Mouse (Mus musculus) limb, embryonic 12.5 days (tissue): Measurements from ENCODE around the gene Clns1a. TPM values are rescaled to one million over a fixed set of nuclear protein-coding genes. Genes with fewer than 3 reads are reported as not detected.

Experiments used
- ATAC-seq: fragments of 200-750 bp; cut with Nextera tagmentation; 2 replicates; pipeline ENCODE4 v1.8.0; 2017; ENCODE audit warnings: low read depth, moderate TSS enrichment; ENCODE audit not compliant: insufficient number of reproducible peaks, insufficient read depth, low FRiP score, low TSS enrichment
- H3K27ac ChIP-seq: fragments of 300-500 bp; sonication (generic); 2 replicates; pipeline ENCODE4 v1.5.1; 2016; ENCODE audit warnings: mild to moderate bottlenecking, moderate library complexity
- H3K27me3 ChIP-seq: fragments of 300-500 bp; sonication (generic); 2 replicates; pipeline ENCODE4 v1.6.1; 2016; ENCODE audit warnings: mild to moderate bottlenecking, moderate library complexity
- H3K36me3 ChIP-seq: fragments of 300-500 bp; sonication (generic); 2 replicates; pipeline ENCODE4 v1.6.1; 2016; ENCODE audit warnings: mild to moderate bottlenecking, moderate library complexity
- H3K4me1 ChIP-seq: fragments of 300-500 bp; sonication (generic); replicated peaks from 2 replicates; pipeline ENCODE4 v1.6.1; 2016
- H3K4me2 ChIP-seq: fragments of 300-500 bp; sonication (generic); 2 replicates; pipeline ENCODE4 v1.6.1; 2016; ENCODE audit warnings: mild to moderate bottlenecking, moderate library complexity
- H3K4me3 ChIP-seq: fragments of 300-500 bp; sonication (generic); replicated peaks from 2 replicates; pipeline ENCODE4 v1.5.1; 2016; ENCODE audit warnings: mild to moderate bottlenecking
- H3K9ac ChIP-seq: fragments of 300-500 bp; sonication (generic); replicated peaks from 2 replicates; pipeline ENCODE4 v1.6.1; 2016; ENCODE audit warnings: mild to moderate bottlenecking, moderate library complexity
- H3K9me3 ChIP-seq: fragments of 300-500 bp; sonication (generic); 2 replicates; pipeline ENCODE4 v1.6.1; 2016; ENCODE audit warnings: mild to moderate bottlenecking, moderate library complexity
- WGBS: fragments of 180-500 bp; shearing (Covaris S2); methylation state at CpG from one replicate; pipeline ENCODE4 v1.1.7; 2016; 5-methylcytosine and 5-hydroxymethylcytosine counted together
- polyA plus RNA-seq: library from polyadenylated mRNA; unstranded; fragments of >200 nt; fragmentation: Nextera tagmentation; extraction: Ambion mirVana; gene quantifications from 2 replicates; pipeline ENCODE4 v1.2.1, GENCODE M21; 2016

Gene Clns1a
- polyA plus RNA-seq, 1 experiment from 2014 or later = 240 TPM

DNA sequence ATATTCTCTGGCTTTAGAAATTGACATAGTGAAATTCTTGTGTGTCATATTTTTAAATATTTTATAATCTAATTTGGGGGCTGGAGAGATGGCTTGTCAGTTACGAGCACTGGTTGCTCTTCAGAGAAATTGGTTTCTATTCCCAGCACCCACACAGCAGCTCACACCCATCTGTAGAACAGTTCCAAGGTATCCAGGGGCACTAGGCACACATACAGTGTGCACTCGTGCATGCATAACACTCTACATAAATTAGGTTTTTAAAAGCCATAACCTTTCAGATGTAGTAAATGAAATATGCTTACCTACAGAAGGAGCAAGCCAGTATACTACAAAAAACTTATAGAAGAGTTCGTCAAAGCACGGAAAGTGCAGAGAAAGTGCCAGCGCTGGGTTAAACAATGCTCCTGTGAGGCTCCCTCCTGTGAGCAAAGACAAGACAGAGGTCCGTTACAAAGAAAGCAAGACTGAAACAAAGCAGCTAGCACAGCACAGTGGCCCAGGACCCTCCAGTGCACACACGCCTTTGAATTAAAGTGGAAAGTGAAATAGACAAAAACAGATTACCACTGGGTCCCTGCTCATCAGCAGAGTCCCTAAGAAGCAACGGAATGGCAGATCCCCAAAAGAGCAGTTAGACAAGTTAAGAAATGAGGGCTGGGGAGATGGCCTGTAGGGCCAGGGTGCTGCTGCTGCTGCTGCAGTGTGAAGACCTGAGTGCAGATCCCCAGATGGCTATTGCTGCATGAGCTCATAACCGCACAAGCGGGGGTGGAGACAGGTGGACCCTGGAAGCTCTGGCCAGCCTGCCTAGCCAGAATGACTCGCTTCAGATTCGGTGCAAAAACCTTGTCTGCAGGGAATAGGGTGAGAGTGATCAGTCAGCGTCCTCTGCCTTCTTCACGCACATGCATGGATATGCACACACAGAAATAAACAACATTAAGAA, 32.5 kb downstream of the Clns1a start:
- no peak for ATAC-seq

DNA sequence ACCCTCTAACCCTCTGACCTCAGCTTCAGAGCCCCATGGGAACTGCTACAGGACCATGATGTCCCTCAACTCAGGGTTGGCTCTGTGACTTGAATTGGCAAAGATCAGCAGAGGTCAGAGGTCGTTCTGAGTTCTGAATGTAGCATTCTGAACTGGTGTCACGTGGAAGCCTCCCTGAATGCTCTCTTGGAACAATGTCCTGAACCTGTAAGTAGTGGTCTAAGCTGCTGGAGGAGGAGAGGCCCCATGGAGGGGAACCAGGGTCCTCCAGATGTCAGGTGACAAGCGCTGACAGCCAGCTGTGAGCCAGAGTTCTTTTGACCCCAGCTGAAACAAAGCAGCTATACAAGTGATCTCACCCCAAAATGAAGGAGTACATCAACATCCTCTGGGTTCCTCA, 34.0 kb downstream of the Clns1a start:
- H3K4me3 ChIP-seq = no peak overlapping the region
- no peaks in the 10 kb centered on the region for H3K9me3 ChIP-seq
- WGBS = 82% methylated on average over 3 of the region's 3 CpGs
- H3K9ac ChIP-seq = no peak overlapping the region
- no peak overlapping the region for H3K4me2 ChIP-seq
- H3K4me1 ChIP-seq = no peaks in the 10 kb centered on the region
- H3K27ac ChIP-seq = no peak overlapping the region
- no peaks in the 10 kb centered on the region for H3K27me3 ChIP-seq
- no peak for ATAC-seq
- peaks cover 18% of the 10 kb centered on the region for H3K36me3 ChIP-seq

More for the DNA sequence above, 32.5 kb downstream of the Clns1a start:
- Histone ChIP-seq H3K4me3 (no peak overlapping the region), H3K27ac (no peak overlapping the region), H3K36me3 (peaks cover 22% of the 10 kb centered on the region), H3K4me1 (no peaks in the 10 kb centered on the region), H3K4me2 (no peak overlapping the region), H3K9me3 (no peaks in the 10 kb centered on the region), H3K9ac (no peak overlapping the region), H3K27me3 (no peaks in the 10 kb centered on the region)
- WGBS = 75% methylated on average over 14 of the region's 14 CpGs

DNA sequence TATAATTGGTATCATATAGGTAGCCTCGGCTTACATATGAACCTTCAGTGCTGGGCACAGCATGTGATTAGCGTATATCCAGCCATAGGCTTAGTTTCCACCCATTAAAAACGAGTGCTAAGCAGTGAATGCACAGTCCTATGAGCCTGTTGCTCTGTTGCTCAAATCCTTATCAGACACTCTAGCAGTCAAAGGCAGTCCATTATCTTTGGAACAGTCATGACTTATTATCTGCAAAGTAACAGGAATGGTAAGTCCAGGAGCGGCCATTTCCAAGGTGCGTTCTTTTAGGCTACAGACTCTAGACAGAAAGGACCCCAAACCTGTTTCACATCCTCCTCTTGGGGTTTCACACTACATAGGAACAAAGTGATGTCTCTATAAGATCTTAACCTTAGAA, 37.2 kb downstream of the Clns1a start:
- Histone ChIP-seq H3K4me1 (peaks cover 15% of the 10 kb centered on the region), H3K36me3 (no peaks in the 10 kb centered on the region), H3K4me2 (no peak overlapping the region), H3K27ac (no peak overlapping the region), H3K27me3 (peaks cover 10% of the 10 kb centered on the region), H3K4me3 (no peak overlapping the region), H3K9ac (no peak overlapping the region), H3K9me3 (no peaks in the 10 kb centered on the region)
- no peak for ATAC-seq
- WGBS = 88% methylated on average over 5 of the region's 5 CpGs

DNA sequence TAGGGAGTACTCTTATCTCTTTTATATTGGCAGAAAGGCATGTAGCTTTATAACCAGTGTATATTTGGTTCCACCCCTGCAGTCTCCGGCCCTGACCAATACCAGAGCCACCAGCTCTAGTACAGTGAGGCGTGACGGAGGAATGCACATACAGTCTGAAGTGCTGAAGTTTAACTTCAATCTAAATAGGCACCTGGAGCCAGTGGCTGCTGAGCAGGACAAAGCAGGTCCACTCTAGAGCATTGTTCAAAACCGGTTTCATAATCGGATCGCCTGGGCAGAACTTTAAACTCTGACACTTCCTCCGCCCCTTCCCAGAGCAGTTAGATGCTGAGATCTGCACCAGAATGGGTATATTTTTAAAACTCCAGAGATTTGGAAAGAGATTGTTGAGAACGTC, 38.6 kb downstream of the Clns1a start:
- H3K9me3 ChIP-seq = no peaks in the 10 kb centered on the region
- H3K4me3 ChIP-seq = no peak overlapping the region
- H3K4me1 ChIP-seq = peaks cover 15% of the 10 kb centered on the region
- 86% methylated on average over 8 of the region's 8 CpGs for WGBS
- no peaks in the 10 kb centered on the region for H3K36me3 ChIP-seq
- no peak overlapping the region for H3K4me2 ChIP-seq
- ATAC-seq = no peak
- H3K9ac ChIP-seq = no peak overlapping the region
- H3K27ac ChIP-seq = no peak overlapping the region
- peaks cover 10% of the 10 kb centered on the region for H3K27me3 ChIP-seq

DNA sequence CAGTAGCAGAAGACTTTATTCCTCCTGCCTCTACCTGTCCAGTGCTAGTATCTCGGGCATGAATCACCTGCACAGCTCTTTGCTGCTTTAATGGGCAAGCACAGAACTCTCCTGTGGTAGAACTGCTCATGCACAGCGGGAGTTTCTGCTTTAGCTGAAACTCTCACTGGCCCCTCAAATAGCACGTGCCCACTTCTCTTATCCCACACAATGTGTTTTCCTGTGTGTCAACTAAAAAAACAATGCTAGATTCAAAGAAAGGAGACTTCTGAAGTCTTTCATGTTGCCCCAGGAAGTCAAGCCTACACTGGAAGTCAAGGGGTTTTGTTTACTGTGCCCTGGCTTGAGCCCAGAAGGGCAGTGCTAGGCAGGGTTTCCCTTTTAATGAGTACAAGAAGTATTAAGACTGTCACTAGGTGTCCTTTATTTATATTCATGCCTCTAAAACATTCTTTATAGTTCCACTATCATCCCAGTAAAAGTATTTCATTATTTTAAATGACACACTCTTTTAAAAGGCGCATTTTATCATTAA, 39.5 kb downstream of the Clns1a start:
- H3K27ac ChIP-seq = no peak overlapping the region
- H3K4me2 ChIP-seq = no peak overlapping the region
- 51% methylated on average over 4 of the region's 4 CpGs for WGBS
- H3K4me3 ChIP-seq = no peak overlapping the region
- no peak for ATAC-seq
- H3K9ac ChIP-seq = no peak overlapping the region
- H3K4me1 ChIP-seq = peaks cover 15% of the 10 kb centered on the region
- H3K27me3 ChIP-seq = peaks cover 10% of the 10 kb centered on the region
- H3K9me3 ChIP-seq = no peaks in the 10 kb centered on the region
- no peaks in the 10 kb centered on the region for H3K36me3 ChIP-seq

DNA sequence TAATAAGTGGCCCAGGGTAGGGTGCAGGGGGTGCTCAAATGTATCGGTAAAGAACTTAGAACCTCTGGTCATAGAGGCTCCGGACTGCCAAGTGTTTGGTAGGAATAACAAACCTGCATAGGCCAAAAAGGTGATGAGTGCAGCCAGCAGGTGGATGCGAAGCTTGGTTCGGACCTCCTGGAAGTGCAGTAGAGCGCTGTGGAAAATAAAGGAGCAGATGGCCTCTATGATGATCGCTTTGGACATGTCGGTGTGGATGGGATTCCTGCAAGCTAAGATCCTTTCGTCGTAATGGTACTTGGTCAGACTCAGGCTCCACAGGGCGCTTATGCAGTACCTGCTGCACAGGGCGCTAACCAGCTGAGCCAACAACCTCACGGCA, 40.8 kb downstream of the Clns1a start:
- Histone ChIP-seq H3K27ac (no peak overlapping the region), H3K9me3 (no peaks in the 10 kb centered on the region), H3K4me3 (peak overlapping the region; percentile 65), H3K4me1 (peaks cover 15% of the 10 kb centered on the region), H3K36me3 (no peaks in the 10 kb centered on the region), H3K4me2 (peak overlapping the region; percentile 90), H3K27me3 (peaks cover 10% of the 10 kb centered on the region), H3K9ac (peak overlapping the region; percentile 63)
- 10% methylated on average over 12 of the region's 12 CpGs for WGBS
- no peak; the same call in 1 of the 2 replicates for ATAC-seq

DNA sequence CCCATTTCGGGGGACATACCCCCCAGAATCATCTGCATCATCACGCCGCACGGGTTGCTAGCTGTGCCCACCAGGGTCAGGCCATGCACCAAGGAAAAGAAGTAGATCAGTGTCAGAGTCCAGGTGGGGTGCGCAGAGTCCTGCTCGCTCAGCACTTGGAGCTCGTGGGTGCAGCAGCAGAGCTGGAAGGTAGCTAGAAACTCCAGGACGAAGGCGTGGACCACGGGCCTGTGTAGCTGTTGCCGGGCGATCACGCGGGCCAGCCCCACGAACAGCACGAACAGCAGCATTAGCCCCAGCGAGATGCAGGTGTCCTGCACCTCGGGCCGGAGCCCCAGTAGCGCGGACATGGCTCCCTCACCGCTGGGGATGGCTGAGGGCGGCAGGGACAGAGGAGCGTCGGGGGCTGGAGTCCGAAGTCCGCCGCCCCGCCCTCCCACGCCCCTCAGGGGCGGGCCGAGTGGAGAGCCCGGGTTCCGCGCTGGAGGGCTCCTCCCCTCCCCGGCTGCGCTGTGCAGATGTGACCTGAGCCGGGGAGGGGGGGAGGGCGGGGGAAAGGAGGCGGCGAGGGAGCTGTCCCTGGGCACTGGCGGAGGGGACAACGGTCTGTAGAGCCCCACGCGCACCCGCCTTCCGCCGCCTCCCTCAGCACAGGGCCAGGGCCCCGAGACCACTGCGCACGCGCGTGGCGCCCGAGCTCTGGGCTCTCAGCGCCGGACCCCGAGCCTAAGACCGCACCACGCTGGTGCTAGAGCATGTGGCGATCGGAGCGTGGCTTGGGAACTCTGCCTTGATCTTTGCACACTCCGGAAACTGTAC, 41.4 kb downstream of the Clns1a start, which contains the start of gene Aqp11:
Gene Aqp11 (minus strand): TSS at position 652 of the 819 bp plus-strand sequence.
- H3K9ac ChIP-seq = peak within 1 kb of the TSS; percentile 63
- under 1% methylated on average over 59 of the region's 64 CpGs for WGBS
- H3K4me2 ChIP-seq = peak within 1 kb of the TSS; percentile 90
- H3K27me3 ChIP-seq = peaks cover 10% of the 10 kb centered on the region
- ATAC-seq = peak; percentile 97
- no peak within 1 kb of the TSS for H3K27ac ChIP-seq
- peaks cover 15% of the 10 kb centered on the region for H3K4me1 ChIP-seq
- no peaks in the 10 kb centered on the region for H3K36me3 ChIP-seq
- H3K4me3 ChIP-seq = peak within 1 kb of the TSS; percentile 65
- no peaks in the 10 kb centered on the region for H3K9me3 ChIP-seq

DNA sequence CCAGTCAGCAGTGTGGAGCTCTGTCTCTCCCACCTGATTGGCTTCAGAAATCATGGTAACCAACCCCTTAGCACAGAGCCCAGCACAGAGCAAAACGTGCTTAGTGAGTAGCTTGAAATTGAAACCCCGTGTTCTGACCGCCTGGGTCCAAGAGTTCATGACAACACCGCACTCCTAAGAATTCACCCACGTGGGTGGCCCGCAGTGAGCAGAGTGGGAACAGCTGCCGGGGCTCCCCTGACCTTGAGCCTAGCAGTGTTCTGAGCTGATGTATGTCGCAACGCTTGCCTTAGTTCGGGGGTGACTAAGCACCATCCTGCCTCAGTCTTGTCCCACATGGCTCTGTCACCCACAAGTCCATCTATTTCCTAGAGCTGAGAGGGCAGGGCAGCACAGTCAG, 44.5 kb downstream of the Clns1a start:
- Histone ChIP-seq H3K36me3 (no peaks in the 10 kb centered on the region), H3K4me2 (no peak overlapping the region), H3K4me3 (no peak overlapping the region), H3K27ac (no peak overlapping the region), H3K9ac (no peak overlapping the region), H3K9me3 (no peaks in the 10 kb centered on the region), H3K27me3 (peaks cover 10% of the 10 kb centered on the region), H3K4me1 (peaks cover 12% of the 10 kb centered on the region)
- WGBS = 55% methylated on average over 10 of the region's 10 CpGs
- no peak for ATAC-seq

DNA sequence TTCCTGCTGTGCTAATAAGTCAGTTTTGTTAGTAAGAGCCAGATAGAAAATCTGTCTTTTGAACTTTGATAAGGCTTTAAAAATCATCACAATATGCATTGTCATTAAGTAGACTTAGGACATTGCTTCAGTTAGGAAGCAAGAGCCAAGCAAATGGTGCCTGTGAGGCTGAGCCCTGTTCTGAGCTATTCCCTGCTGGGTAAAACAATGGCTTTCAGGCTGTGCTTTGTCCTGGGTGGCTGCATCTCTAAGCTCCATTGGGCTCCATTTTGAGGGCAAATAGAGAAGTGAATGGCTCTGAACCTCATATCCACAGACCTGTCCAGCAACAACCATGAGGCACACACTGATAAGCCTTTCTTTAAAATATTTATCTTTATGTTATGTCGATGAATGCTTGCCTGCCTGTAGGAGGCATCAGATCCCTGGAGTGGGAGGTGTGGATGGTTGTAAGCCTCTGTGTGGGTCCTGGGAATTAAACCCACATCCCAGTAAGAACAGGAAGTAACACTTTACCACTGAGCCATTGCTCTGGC, 45.4 kb downstream of the Clns1a start:
- WGBS = 50% methylated on average over 1 of the region's 1 CpGs
- no peak overlapping the region for H3K4me3 ChIP-seq
- H3K9ac ChIP-seq = no peak overlapping the region
- H3K4me2 ChIP-seq = no peak overlapping the region
- peaks cover 8% of the 10 kb centered on the region for H3K27me3 ChIP-seq
- ATAC-seq = no peak
- H3K27ac ChIP-seq = no peak overlapping the region
- no peaks in the 10 kb centered on the region for H3K9me3 ChIP-seq
- H3K36me3 ChIP-seq = no peaks in the 10 kb centered on the region
- peaks cover 9% of the 10 kb centered on the region for H3K4me1 ChIP-seq

DNA sequence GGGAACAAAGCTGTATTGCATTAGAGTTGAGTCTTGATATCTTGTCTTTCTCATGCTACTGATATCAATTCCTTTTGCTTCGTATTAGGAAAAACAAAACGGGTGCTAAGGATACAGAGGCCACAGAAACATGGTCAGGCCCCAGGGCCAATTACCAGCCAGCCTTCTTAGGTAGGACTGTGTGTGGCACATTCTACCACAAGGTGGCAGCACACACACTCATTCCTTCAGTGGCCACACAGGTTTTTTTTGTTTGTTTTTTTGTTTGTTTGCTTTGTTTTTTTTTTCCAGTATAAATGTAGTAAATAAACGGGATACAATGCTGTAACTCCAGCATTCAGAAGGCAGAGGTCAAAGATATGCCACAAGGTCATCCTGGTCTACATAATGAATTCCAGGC, 48.9 kb downstream of the Clns1a start:
- H3K27me3 ChIP-seq = no peaks in the 10 kb centered on the region
- H3K4me1 ChIP-seq = peaks cover 9% of the 10 kb centered on the region; the same call in 1 of the 2 replicates
- ATAC-seq = no peak
- H3K27ac ChIP-seq = no peak overlapping the region
- no peaks in the 10 kb centered on the region for H3K36me3 ChIP-seq
- no peak overlapping the region for H3K4me2 ChIP-seq
- H3K4me3 ChIP-seq = no peak overlapping the region
- no peaks in the 10 kb centered on the region for H3K9me3 ChIP-seq
- 18% methylated on average over 3 of the region's 3 CpGs for WGBS
- no peak overlapping the region for H3K9ac ChIP-seq
